Mouse (Mus musculus): ENCODE measurements around the gene Wfikkn2. TPM values are rescaled to one million over a fixed set of nuclear protein-coding genes. Genes with fewer than 3 reads are reported as not detected.
"Not testable (repeated sequence)": the region's sequence is repeated elsewhere in the genome, so short reads cannot be mapped to it uniquely, and the experiment has no call there.

Wfikkn2 gene
- polyA plus RNA-seq, 1 experiment from 2014 or later: 1.8 TPM

GRCm38 (mm10) chr11:94268761-94269160 is 23.0 kb upstream of the Wfikkn2 start:
- Histone ChIP-seq H3K36me3 (ENCODE audit: control insufficient read depth, insufficient read depth, low read length) (no peaks in the 10 kb centered on the region), H3K27me3 (ENCODE audit: control insufficient read depth, insufficient read depth, low read length) (no peaks in the 10 kb centered on the region), H3K9ac (ENCODE audit: low read length) (no peak overlapping the region), H3K4me2 (no peak overlapping the region), H3K4me1 (ENCODE audit: control insufficient read depth, insufficient read depth, low read length) (peaks cover 2% of the 10 kb centered on the region; the same call in 1 of the 2 replicates), H3K4me3 (ENCODE audit: low read depth, low read length) (no peak overlapping the region), H3K9me3 (ENCODE audit: control insufficient read depth, low read length) (no peaks in the 10 kb centered on the region), H3K27ac (ENCODE audit: low read depth, low read length) (no peak overlapping the region)
- ATAC-seq (ENCODE audit: low FRiP score): no peak
- DNase-seq (ENCODE audit: low spot score, missing footprints): no peak

DNA sequence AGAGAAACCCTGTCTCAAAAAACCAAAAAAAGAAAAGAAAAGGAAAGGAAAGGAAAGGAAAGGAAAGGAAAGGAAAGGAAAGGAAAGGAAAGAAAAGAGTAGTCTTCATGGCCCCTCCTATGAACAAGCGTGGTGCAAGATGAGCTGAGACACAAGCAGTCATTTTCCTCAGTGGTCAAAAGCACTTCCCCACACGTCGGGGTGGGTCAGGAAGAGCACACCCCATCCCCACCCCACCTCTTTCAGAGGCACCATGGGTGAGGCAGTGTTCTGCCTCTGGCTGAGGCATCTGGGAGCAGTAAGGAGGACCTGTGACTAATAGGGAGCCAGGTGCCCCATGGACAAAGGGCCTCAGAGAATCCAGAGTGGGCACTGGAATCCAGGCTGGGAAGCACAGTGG is 20.4 kb upstream of the Wfikkn2 start:
- H3K27me3 ChIP-seq (ENCODE audit: control insufficient read depth, insufficient read depth, low read length); H3K36me3 ChIP-seq (ENCODE audit: control insufficient read depth, insufficient read depth, low read length); H3K4me3 ChIP-seq (ENCODE audit: low read depth, low read length); H3K9me3 ChIP-seq (ENCODE audit: control insufficient read depth, low read length); H3K9ac ChIP-seq (ENCODE audit: low read length); ATAC-seq (ENCODE audit: low FRiP score); DNase-seq (ENCODE audit: low spot score, missing footprints); H3K4me2 ChIP-seq; H3K4me1 ChIP-seq (ENCODE audit: control insufficient read depth, insufficient read depth, low read length); H3K27ac ChIP-seq (ENCODE audit: low read depth, low read length): not testable (repeated sequence)
- 86% methylated on average over 3 of the region's 3 CpGs for WGBS

GRCm38 (mm10) chr11:94265134-94265785 is 19.5 kb upstream of the Wfikkn2 start:
- H3K36me3 ChIP-seq (ENCODE audit: control insufficient read depth, insufficient read depth, low read length): no peaks in the 10 kb centered on the region
- H3K9ac ChIP-seq (ENCODE audit: low read length): peak overlapping the region; percentile 40
- no peaks in the 10 kb centered on the region for H3K27me3 ChIP-seq (ENCODE audit: control insufficient read depth, insufficient read depth, low read length)
- peak overlapping the region; percentile 24; the same call in 1 of the 2 replicates for H3K4me3 ChIP-seq (ENCODE audit: low read depth, low read length)
- DNase-seq (ENCODE audit: low spot score, missing footprints): peak; percentile 95
- no peaks in the 10 kb centered on the region; the same call in 1 of the 2 replicates for H3K4me1 ChIP-seq (ENCODE audit: control insufficient read depth, insufficient read depth, low read length)
- whole genome bisulfite sequencing: 3% methylated on average over 18 of the region's 18 CpGs
- H3K27ac ChIP-seq (ENCODE audit: low read depth, low read length): no peak overlapping the region
- no peaks in the 10 kb centered on the region for H3K9me3 ChIP-seq (ENCODE audit: control insufficient read depth, low read length)
- peak overlapping the region; percentile 54 for H3K4me2 ChIP-seq
- peak; percentile 76 for ATAC-seq (ENCODE audit: low FRiP score)

DNA sequence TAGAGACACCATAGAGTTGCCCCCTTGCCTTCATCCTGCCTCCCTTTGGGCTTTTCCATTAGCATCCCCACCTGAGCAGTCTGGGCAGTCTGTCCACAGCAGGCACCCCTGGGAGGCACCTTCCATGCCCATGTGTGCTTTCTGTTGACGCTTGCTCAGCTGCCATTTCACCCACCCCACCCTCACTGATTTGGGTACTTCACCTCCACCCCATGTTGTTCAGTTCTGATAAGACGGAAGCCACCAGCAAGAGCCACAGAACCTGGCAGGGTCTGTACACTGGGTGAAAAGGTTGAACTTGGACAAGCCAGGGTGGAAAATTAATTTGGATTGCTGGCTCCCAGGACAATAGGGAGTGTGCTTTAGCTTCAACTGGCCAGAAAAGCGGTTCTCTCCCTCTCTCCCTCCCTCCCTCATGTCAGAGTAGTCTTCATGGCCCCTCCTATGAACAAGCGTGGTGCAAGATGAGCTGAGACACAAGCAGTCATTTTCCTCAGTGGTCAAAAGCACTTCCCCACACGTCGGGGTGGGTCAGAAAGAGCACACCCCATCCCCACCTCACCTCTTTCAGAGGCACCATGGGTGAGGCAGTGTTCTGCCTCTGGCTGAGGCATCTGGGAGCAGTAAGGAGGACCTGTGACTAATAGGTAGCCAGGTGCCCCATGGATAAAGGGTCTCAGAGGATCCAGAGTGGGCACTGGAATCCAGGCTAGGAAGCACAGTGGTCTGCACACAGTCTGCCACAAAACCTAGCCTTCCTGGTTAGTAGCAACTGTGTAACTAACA is 16.0 kb upstream of the Wfikkn2 start:
- 74% methylated on average over 6 of the region's 6 CpGs for WGBS
- Histone ChIP-seq H3K36me3 (ENCODE audit: control insufficient read depth, insufficient read depth, low read length) (no peaks in the 10 kb centered on the region), H3K27me3 (ENCODE audit: control insufficient read depth, insufficient read depth, low read length) (no peaks in the 10 kb centered on the region), H3K9ac (ENCODE audit: low read length) (no peak overlapping the region), H3K4me3 (ENCODE audit: low read depth, low read length) (no peak overlapping the region), H3K27ac (ENCODE audit: low read depth, low read length) (no peak overlapping the region), H3K9me3 (ENCODE audit: control insufficient read depth, low read length) (no peaks in the 10 kb centered on the region), H3K4me2 (no peak overlapping the region), H3K4me1 (ENCODE audit: control insufficient read depth, insufficient read depth, low read length) (no peaks in the 10 kb centered on the region; the same call in 1 of the 2 replicates)
- ATAC-seq (ENCODE audit: low FRiP score): no peak
- DNase-seq (ENCODE audit: low spot score, missing footprints): no peak

GRCm38 (mm10) chr11:94259814-94260213 is 14.0 kb upstream of the Wfikkn2 start:
- H3K27ac ChIP-seq (ENCODE audit: low read depth, low read length): no peak overlapping the region
- ATAC-seq (ENCODE audit: low FRiP score): no peak
- no peaks in the 10 kb centered on the region for H3K36me3 ChIP-seq (ENCODE audit: control insufficient read depth, insufficient read depth, low read length)
- no peak overlapping the region for H3K4me3 ChIP-seq (ENCODE audit: low read depth, low read length)
- WGBS: 65% methylated on average over 4 of the region's 4 CpGs
- H3K9ac ChIP-seq (ENCODE audit: low read length): no peak overlapping the region
- H3K4me2 ChIP-seq: no peak overlapping the region
- no peaks in the 10 kb centered on the region for H3K27me3 ChIP-seq (ENCODE audit: control insufficient read depth, insufficient read depth, low read length)
- H3K9me3 ChIP-seq (ENCODE audit: control insufficient read depth, low read length): no peaks in the 10 kb centered on the region
- no peaks in the 10 kb centered on the region for H3K4me1 ChIP-seq (ENCODE audit: control insufficient read depth, insufficient read depth, low read length)
- no peak for DNase-seq (ENCODE audit: low spot score, missing footprints)

GRCm38 (mm10) chr11:94257987-94258386 is 12.2 kb upstream of the Wfikkn2 start:
- no peak for DNase-seq (ENCODE audit: low spot score, missing footprints)

DNA sequence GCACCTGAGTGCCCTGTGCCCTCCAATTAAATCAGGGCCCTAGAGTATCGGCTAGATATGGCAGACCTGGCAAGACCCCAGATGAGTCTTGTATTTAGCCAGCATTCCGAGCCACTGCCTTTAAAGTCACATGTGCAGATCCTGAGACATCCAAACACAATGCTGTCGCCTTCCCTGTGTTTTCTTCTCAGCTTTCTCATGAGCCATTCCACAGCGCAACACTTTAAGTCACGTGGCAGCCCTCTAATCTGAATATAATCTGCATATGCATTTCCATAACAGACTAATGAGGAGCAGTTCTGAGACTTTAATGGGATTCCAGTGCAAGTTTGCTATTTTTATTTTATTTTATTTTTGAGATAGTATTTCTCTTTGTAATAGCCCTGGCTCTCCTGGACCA is 9.9 kb upstream of the Wfikkn2 start:
- H3K4me1 ChIP-seq (ENCODE audit: control insufficient read depth, insufficient read depth, low read length): no peaks in the 10 kb centered on the region
- no peaks in the 10 kb centered on the region for H3K9me3 ChIP-seq (ENCODE audit: control insufficient read depth, low read length)
- H3K4me2 ChIP-seq: no peak overlapping the region
- WGBS: 71% methylated on average over 5 of the region's 5 CpGs
- no peaks in the 10 kb centered on the region for H3K27me3 ChIP-seq (ENCODE audit: control insufficient read depth, insufficient read depth, low read length)
- no peaks in the 10 kb centered on the region for H3K36me3 ChIP-seq (ENCODE audit: control insufficient read depth, insufficient read depth, low read length)
- ATAC-seq (ENCODE audit: low FRiP score): no peak
- no peak for DNase-seq (ENCODE audit: low spot score, missing footprints)
- H3K4me3 ChIP-seq (ENCODE audit: low read depth, low read length): no peak overlapping the region
- H3K9ac ChIP-seq (ENCODE audit: low read length): no peak overlapping the region
- H3K27ac ChIP-seq (ENCODE audit: low read depth, low read length): no peak overlapping the region

More at GRCm38 (mm10) chr11:94257987-94258386, 12.2 kb upstream of the Wfikkn2 start:
- Histone ChIP-seq H3K36me3 (ENCODE audit: control insufficient read depth, insufficient read depth, low read length) (no peaks in the 10 kb centered on the region), H3K9me3 (ENCODE audit: control insufficient read depth, low read length) (no peaks in the 10 kb centered on the region), H3K27ac (ENCODE audit: low read depth, low read length) (no peak overlapping the region), H3K9ac (ENCODE audit: low read length) (no peak overlapping the region), H3K4me2 (no peak overlapping the region), H3K4me3 (ENCODE audit: low read depth, low read length) (no peak overlapping the region), H3K27me3 (ENCODE audit: control insufficient read depth, insufficient read depth, low read length) (no peaks in the 10 kb centered on the region), H3K4me1 (ENCODE audit: control insufficient read depth, insufficient read depth, low read length) (no peaks in the 10 kb centered on the region)
- WGBS: 84% methylated on average over 14 of the region's 14 CpGs
- no peak for ATAC-seq (ENCODE audit: low FRiP score)

GRCm38 (mm10) chr11:94253691-94254090 is 7.9 kb upstream of the Wfikkn2 start:
- no peak for DNase-seq (ENCODE audit: low spot score, missing footprints)

DNA sequence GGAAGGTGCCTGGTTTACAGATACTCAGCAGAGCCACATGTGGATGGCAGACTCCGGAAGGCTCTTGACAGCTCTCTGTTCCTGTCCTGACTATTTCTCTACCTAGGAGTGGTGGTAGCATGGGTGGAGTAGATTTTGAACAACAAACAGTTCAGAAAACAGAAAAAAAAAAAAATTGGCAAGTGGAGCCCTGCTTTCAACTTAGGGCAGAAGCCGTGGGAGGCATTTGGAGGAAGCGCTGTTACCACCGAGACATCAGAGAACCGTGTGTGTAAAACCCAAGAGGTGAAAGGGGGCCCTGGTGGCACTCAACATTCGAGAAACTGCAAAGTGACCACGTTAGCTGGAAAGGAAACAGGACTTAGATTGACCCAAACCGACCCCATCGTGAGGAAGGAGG is 7.4 kb upstream of the Wfikkn2 start:
- DNase-seq (ENCODE audit: low spot score, missing footprints): no peak
- Histone ChIP-seq H3K36me3 (ENCODE audit: control insufficient read depth, insufficient read depth, low read length) (no peaks in the 10 kb centered on the region), H3K4me1 (ENCODE audit: control insufficient read depth, insufficient read depth, low read length) (no peaks in the 10 kb centered on the region), H3K4me2 (no peak overlapping the region), H3K27me3 (ENCODE audit: control insufficient read depth, insufficient read depth, low read length) (no peaks in the 10 kb centered on the region), H3K9ac (ENCODE audit: low read length) (no peak overlapping the region), H3K9me3 (ENCODE audit: control insufficient read depth, low read length) (no peaks in the 10 kb centered on the region), H3K27ac (ENCODE audit: low read depth, low read length) (no peak overlapping the region), H3K4me3 (ENCODE audit: low read depth, low read length) (no peak overlapping the region)
- WGBS: 89% methylated on average over 9 of the region's 9 CpGs
- ATAC-seq (ENCODE audit: low FRiP score): no peak

More at GRCm38 (mm10) chr11:94253691-94254090, 7.9 kb upstream of the Wfikkn2 start:
- Histone ChIP-seq H3K4me1 (ENCODE audit: control insufficient read depth, insufficient read depth, low read length) (no peaks in the 10 kb centered on the region), H3K36me3 (ENCODE audit: control insufficient read depth, insufficient read depth, low read length) (no peaks in the 10 kb centered on the region), H3K9ac (ENCODE audit: low read length) (no peak overlapping the region), H3K4me2 (no peak overlapping the region), H3K9me3 (ENCODE audit: control insufficient read depth, low read length) (no peaks in the 10 kb centered on the region), H3K27ac (ENCODE audit: low read depth, low read length) (no peak overlapping the region), H3K27me3 (ENCODE audit: control insufficient read depth, insufficient read depth, low read length) (no peaks in the 10 kb centered on the region), H3K4me3 (ENCODE audit: low read depth, low read length) (no peak overlapping the region)
- 90% methylated on average over 10 of the region's 10 CpGs for WGBS
- ATAC-seq (ENCODE audit: low FRiP score): no peak

All from midbrain, embryonic 11.5 days (tissue).